Mouse (Mus musculus) MEL (cell line): ENCODE data around the gene Duox2.

Source experiments
- MXI1 ChIP-seq: IDR thresholded peaks from 2 replicates; pipeline ENCODE4 v1.6.1; 2011; ENCODE audit warnings: mild to moderate bottlenecking, low read depth, low read length, improper control_type of control experiment
- POLR2A ChIP-seq, 2 experiments: IDR thresholded peaks; 2 replicates each; pipeline ENCODE4 v1.6.1; 2011 to 2012; ENCODE audit warnings: low read length in 2 of 2, mild to moderate bottlenecking in 2 of 2, control low read depth in 1 of 2, improper control_type of control experiment in 1 of 2, low read depth in 1 of 2, moderate library complexity in 1 of 2; ENCODE audit not compliant: control insufficient read depth in 1 of 2, insufficient read depth in 1 of 2, poor library complexity in 1 of 2
- POLR2AphosphoS2 ChIP-seq: IDR thresholded peaks from 2 replicates; pipeline ENCODE4 v1.6.1; 2011; ENCODE audit warnings: low read length, improper control_type of control experiment

DNA sequence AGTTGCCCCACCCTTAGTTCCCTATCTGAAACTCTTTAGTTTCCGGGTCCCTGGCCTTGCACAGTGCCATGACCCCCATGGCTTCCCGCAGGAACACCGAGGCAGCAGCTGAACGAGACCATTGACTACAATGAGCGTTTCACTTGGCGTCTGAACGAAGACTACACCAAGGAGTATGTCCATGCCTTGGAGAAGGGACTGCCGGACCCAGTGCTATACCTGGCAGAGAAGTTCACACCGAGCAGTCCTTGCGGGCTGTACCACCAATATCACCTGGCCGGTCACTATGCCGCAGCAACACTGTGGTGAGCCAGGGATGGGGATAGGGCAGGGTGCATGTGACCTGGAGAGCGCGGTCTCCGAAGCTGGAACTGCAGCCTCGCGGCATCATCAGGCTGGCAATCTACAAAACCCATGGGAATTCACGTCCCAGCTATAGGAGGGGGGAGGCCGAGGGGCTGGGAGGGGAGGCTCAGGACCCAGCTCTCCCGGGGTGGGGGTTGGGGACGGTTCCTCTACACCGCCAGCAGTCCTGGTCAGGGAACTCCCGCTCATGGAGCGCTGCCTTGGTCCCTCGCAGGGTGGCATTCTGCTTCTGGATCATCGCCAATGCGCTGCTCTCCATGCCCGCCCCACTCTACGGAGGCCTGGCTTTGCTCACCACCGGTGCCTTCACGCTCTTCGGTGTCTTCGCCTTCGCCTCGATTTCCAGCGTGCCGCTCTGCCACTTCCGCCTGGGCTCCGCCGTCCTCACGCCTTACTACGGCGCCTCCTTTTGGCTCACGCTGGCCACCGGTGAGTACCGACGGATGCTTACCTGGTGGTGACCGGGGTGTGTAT lies 3.1 kb upstream of the Duox2 start:
- TF ChIP-seq POLR2A (IDR thresholded peaks at IDR 0.05; ENCODE audit: control insufficient read depth in 1 of 2, insufficient read depth in 1 of 2, low read depth in 1 of 2, low read length in 2 of 2, poor library complexity in 1 of 2) (no peak), POLR2AphosphoS2 (no peak), MXI1 (no peak)
